Mouse (Mus musculus): Measurements from ENCODE around the gene Olfr536. TPM values are rescaled to one million over a fixed set of nuclear protein-coding genes. Genes with fewer than 3 reads are reported as not detected.
"Not testable (repeated sequence)": the region's sequence is repeated elsewhere in the genome, so short reads cannot be mapped to it uniquely, and the experiment has no call there.

Olfr536 gene
- polyA plus RNA-seq (2015; fragmentation: Nextera tagmentation; extraction: Ambion mirVana), result not detected in 2 replicates

DNA sequence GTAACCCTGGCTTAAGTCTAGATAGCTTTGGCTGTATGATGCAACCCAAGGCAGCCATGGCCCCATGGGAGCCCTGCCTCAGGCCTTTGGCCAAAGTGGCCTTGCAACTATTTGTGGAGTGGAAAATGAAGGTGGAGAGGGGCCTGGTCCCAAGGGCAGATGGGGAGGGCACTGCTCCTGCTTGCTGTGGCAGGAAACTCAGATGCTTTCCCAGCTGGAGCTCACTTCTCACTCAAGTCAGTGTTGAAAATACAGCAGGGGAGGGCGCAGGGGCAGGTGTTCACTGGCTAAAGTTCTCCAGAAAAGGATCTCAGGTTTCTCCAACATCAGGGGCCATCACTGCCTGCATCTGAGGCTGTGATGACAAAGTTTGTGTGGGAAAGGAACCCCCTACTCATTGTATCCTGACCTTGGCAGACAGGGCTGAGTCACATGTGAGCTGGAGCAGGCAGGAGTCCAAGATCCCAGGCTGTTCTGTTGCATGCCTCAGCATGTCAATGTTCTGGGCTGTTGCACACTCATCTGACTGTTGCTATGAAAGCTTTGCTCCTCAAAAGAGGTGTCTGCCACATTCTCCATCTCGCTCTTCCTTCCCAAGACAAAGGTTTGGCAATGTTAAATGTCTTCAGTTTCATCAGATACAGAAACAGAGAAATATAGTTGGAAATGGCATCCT lies at the start of gene Olfr536:
Olfr536 (minus strand) TSS at position 51 of the 676 bp plus-strand sequence.
- not testable (repeated sequence) for H3K9ac ChIP-seq; H3K27me3 ChIP-seq (replicated peaks); H3K4me2 ChIP-seq (replicated peaks); H3K4me1 ChIP-seq (replicated peaks); H3K9me3 ChIP-seq; ATAC-seq; H3K27ac ChIP-seq; H3K36me3 ChIP-seq; H3K4me3 ChIP-seq (replicated peaks)
- WGBS, result 78% methylated on average over 2 of the region's 2 CpGs

DNA sequence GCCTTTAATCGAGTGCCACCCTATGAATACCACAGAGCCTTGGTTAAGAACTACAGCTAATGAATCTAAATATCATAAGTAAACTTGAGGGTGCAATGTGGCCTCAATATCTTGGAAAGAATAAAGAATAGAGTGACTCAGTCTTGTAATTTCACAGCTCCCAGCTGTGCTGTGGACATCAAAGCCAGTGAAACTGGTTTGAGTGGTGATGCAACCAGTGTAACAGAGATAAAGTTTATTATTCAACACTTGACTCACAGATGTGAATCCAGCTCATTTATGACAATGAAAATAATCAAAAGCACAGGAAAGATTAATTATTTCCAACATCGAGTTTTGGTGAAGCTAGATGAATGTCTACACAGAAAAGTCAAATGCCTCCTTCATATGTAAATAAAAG lies 32.5 kb upstream of the Olfr536 start:
- no peaks in the 10 kb centered on the region for H3K27me3 ChIP-seq (replicated peaks)
- no peak overlapping the region for H3K9ac ChIP-seq
- no peak overlapping the region for H3K4me2 ChIP-seq (replicated peaks)
- H3K4me3 ChIP-seq (replicated peaks), result no peak overlapping the region
- no peak for ATAC-seq
- WGBS, result 65% methylated on average over 2 of the region's 2 CpGs
- no peaks in the 10 kb centered on the region for H3K4me1 ChIP-seq (replicated peaks)
- no peaks in the 10 kb centered on the region for H3K9me3 ChIP-seq
- H3K36me3 ChIP-seq, result no peaks in the 10 kb centered on the region
- H3K27ac ChIP-seq, result no peak overlapping the region

DNA sequence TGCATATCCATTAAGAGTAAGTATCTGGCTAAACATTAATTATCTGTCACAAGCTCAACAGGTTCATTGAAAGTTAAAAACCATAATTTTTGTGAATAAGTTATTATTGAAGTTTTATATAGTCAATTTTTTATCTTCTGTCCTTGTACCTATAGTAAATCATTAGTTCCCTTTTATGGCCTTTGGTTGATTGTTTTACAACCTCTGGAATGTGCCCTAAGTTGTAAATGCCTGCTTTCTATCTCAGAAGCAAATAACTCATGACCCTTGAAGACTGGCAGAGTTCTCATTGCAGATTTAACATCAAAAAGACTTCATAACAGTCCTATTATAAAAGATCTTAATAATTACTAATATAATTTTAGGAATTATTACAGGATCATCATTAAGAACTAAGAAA lies 12.5 kb downstream of the Olfr536 start:
- no peaks in the 10 kb centered on the region for H3K9me3 ChIP-seq
- H3K4me3 ChIP-seq (replicated peaks), result no peak overlapping the region
- no peaks in the 10 kb centered on the region for H3K36me3 ChIP-seq
- no peaks in the 10 kb centered on the region for H3K27me3 ChIP-seq (replicated peaks)
- H3K4me1 ChIP-seq (replicated peaks), result no peaks in the 10 kb centered on the region
- H3K4me2 ChIP-seq (replicated peaks), result no peak overlapping the region
- ATAC-seq, result peak; percentile 83
- H3K9ac ChIP-seq, result no peak overlapping the region
- no peak overlapping the region for H3K27ac ChIP-seq

DNA sequence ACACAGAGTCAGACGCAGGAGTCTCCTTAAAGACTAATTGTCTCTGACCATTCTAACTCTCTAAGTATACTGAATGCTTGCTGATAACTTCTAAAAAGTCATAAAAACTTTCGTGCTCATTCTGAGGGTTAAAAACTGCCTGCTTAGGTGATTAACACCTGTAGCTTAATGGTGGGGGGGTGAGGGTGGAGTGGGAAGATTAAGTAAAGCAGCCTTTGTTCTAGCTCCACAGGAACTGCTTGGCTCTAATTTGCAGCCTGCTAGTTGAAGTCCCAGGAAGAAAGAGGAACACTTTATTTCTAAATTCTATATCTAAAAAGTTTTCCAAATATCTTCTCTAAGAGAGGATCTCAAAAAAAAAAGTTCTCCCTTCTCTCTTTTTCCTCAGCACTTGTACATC lies 13.0 kb downstream of the Olfr536 start:
- Histone ChIP-seq H3K9ac (no peak overlapping the region), H3K27me3 (replicated peaks) (no peaks in the 10 kb centered on the region), H3K4me3 (replicated peaks) (no peak overlapping the region), H3K36me3 (no peaks in the 10 kb centered on the region), H3K4me2 (replicated peaks) (no peak overlapping the region), H3K27ac (no peak overlapping the region), H3K4me1 (replicated peaks) (no peaks in the 10 kb centered on the region), H3K9me3 (no peaks in the 10 kb centered on the region)
- ATAC-seq, result peak; percentile 71; the same call in 1 of the 2 replicates
- WGBS, result 15% methylated on average over 2 of the region's 2 CpGs

DNA sequence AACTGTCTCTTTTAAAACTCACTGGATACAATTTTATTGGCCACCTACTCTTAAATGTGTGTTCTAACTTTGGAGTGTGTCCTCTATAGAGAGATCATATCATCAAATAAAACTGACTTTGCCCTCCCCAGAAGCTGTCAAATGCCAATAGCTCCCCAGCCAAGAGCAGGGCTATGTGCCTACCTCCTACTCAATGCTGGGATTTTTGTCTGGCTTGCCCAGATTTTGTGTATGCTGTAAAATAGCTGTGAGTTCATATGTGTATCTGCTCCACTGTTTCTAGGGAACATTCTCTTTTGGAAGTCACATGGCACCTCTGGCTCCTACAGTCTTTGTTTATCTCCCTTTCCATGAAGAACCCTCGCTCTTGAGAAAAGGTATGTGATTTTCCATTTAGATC lies 18.2 kb downstream of the Olfr536 start:
- no peak for ATAC-seq
- no peak overlapping the region for H3K27ac ChIP-seq
- no peaks in the 10 kb centered on the region for H3K9me3 ChIP-seq
- no peaks in the 10 kb centered on the region for H3K4me1 ChIP-seq (replicated peaks)
- H3K4me3 ChIP-seq (replicated peaks), result no peak overlapping the region
- H3K27me3 ChIP-seq (replicated peaks), result no peaks in the 10 kb centered on the region
- no peaks in the 10 kb centered on the region for H3K36me3 ChIP-seq
- H3K9ac ChIP-seq, result no peak overlapping the region
- H3K4me2 ChIP-seq (replicated peaks), result no peak overlapping the region
- WGBS, result 85% methylated on average over 1 of the region's 1 CpGs

DNA sequence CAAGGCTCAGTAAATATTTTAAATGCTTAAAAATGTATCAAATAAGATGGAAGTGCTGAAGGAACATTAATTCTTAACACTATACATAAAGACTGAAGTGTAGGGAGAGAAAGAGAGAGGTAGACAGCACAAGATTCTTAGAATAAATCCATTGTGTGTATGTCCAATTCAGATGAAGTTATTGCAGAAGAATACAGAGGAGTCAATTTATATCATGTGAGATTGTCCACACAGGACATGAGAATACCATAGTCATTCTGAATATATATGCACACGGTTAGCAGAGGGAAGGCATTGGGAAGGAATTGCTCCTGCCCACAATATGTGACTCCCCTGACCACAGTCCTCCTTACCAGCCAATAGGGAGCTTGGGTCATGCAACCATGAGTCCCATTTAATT lies 23.3 kb downstream of the Olfr536 start, which contains the start of gene Olfr535:
Olfr535 (plus strand) TSS at position 301 of the 400 bp plus-strand sequence.
- Histone ChIP-seq H3K9ac (no peak within 1 kb of the TSS), H3K27me3 (replicated peaks) (no peaks in the 10 kb centered on the region), H3K4me2 (replicated peaks) (no peak within 1 kb of the TSS), H3K4me1 (replicated peaks) (no peaks in the 10 kb centered on the region), H3K9me3 (no peaks in the 10 kb centered on the region), H3K36me3 (no peaks in the 10 kb centered on the region), H3K4me3 (replicated peaks) (no peak within 1 kb of the TSS), H3K27ac (no peak within 1 kb of the TSS)
- 89% methylated on average over 1 of the region's 1 CpGs for WGBS
- no peak for ATAC-seq

DNA sequence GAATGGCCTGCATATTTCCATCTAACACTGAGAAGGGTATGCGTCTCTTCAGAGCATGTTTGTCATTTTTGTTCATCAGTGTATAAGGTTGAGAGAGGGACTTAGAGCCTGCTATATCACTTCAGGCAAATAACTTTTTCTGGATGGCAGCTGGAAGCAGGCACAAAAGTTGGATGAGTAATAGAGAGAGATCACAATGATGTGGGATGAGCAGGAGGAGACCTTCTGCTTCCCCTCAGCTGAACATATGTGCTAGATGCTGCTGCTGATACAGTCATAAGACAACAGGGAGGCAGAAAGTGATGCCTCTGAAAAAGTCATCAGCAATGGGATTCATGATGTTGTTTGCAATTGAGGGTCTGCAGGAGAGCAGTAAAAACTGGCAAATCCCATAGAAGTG lies 28.5 kb downstream of the Olfr536 start:
- no peak overlapping the region for H3K4me3 ChIP-seq (replicated peaks)
- no peaks in the 10 kb centered on the region for H3K9me3 ChIP-seq
- no peak for ATAC-seq
- H3K27ac ChIP-seq, result no peak overlapping the region
- no peak overlapping the region for H3K9ac ChIP-seq
- 85% methylated on average over 1 of the region's 1 CpGs for WGBS
- H3K27me3 ChIP-seq (replicated peaks), result no peaks in the 10 kb centered on the region
- no peak overlapping the region for H3K4me2 ChIP-seq (replicated peaks)
- no peaks in the 10 kb centered on the region for H3K36me3 ChIP-seq
- no peaks in the 10 kb centered on the region for H3K4me1 ChIP-seq (replicated peaks)

DNA sequence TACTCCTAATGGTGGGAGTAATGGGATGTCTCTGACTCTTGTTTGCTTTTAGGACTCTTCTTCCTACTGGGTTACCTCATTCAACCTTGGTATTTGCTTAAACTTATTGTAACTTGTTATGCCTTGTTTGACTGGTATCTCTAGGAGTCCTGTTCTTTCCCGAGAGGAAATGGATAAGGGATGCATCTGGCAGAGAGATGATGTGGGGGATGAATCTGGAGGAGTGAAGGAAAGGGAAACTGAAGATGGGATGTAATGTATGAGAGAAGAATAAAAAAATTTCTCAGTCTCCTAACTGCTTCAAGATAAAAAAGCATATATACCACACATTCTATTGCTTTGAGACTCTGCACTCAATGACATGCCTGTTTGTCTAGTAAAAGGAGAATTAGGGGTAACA lies 29.3 kb downstream of the Olfr536 start:
- H3K27me3 ChIP-seq (replicated peaks), result no peaks in the 10 kb centered on the region
- no peak overlapping the region for H3K4me2 ChIP-seq (replicated peaks)
- no peaks in the 10 kb centered on the region for H3K9me3 ChIP-seq
- H3K36me3 ChIP-seq, result no peaks in the 10 kb centered on the region
- no peak for ATAC-seq
- H3K9ac ChIP-seq, result no peak overlapping the region
- no peak overlapping the region for H3K27ac ChIP-seq
- H3K4me1 ChIP-seq (replicated peaks), result no peaks in the 10 kb centered on the region
- 66% methylated on average over 1 of the region's 1 CpGs for WGBS
- H3K4me3 ChIP-seq (replicated peaks), result no peak overlapping the region

DNA sequence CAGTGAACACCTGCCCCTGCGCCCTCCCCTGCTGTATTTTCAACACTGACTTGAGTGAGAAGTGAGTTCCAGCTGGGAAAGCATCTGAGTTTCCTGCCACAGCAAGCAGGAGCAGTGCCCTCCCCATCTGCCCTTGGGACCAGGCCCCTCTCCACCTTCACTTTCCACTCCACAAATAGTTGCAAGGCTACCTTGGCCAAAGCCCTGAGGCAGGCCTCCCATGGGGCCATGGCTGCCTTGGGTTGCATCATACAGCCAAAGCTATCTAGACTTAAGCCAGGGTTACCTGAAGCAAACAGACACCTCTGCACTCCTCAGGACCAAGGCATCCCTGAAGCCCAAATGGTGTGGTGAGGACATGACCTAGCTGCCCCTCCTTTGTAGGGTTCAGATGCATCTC lies 44.1 kb downstream of the Olfr536 start, which contains the start of gene Olfr533:
Olfr533 (plus strand) TSS at position 301 of the 400 bp plus-strand sequence.
- H3K36me3 ChIP-seq; H3K9me3 ChIP-seq; H3K4me2 ChIP-seq (replicated peaks); H3K27ac ChIP-seq; H3K9ac ChIP-seq; ATAC-seq; H3K27me3 ChIP-seq (replicated peaks); H3K4me1 ChIP-seq (replicated peaks); H3K4me3 ChIP-seq (replicated peaks): not testable (repeated sequence)
- 63% methylated on average over 1 of the region's 1 CpGs for WGBS

Other genes with a start within 250 kb of the Olfr536 start
- not detected in 2 replicates for gene Olfr525, start 186.5 kb downstream of the Olfr536 start, polyA plus RNA-seq (2015; fragmentation: Nextera tagmentation; extraction: Ambion mirVana)
- gene Olfr527, start 173.4 kb downstream of the Olfr536 start, polyA plus RNA-seq (2015; fragmentation: Nextera tagmentation; extraction: Ambion mirVana), result not detected in 2 replicates
- gene Olfr60, start 145.7 kb downstream of the Olfr536 start, polyA plus RNA-seq (2015; fragmentation: Nextera tagmentation; extraction: Ambion mirVana), result not detected in 2 replicates
- gene Olfr530, start 131.1 kb downstream of the Olfr536 start, polyA plus RNA-seq (2015; fragmentation: Nextera tagmentation; extraction: Ambion mirVana), result not detected in 2 replicates
- gene Olfr531, start 104.5 kb downstream of the Olfr536 start, polyA plus RNA-seq (2015; fragmentation: Nextera tagmentation; extraction: Ambion mirVana), result not detected in 2 replicates
- not detected in 2 replicates for gene Olfr532, start 85.8 kb downstream of the Olfr536 start, polyA plus RNA-seq (2015; fragmentation: Nextera tagmentation; extraction: Ambion mirVana)
- not detected in 2 replicates for gene Olfr533, start 44.0 kb downstream of the Olfr536 start, polyA plus RNA-seq (2015; fragmentation: Nextera tagmentation; extraction: Ambion mirVana)
- gene Olfr535, start 23.2 kb downstream of the Olfr536 start, polyA plus RNA-seq (2015; fragmentation: Nextera tagmentation; extraction: Ambion mirVana), result not detected in 2 replicates
- gene Olfr538, start 60.5 kb upstream of the Olfr536 start, polyA plus RNA-seq (2015; fragmentation: Nextera tagmentation; extraction: Ambion mirVana), result not detected in 2 replicates
- gene Olfr46, start 93.9 kb upstream of the Olfr536 start, polyA plus RNA-seq (2015; fragmentation: Nextera tagmentation; extraction: Ambion mirVana), result not detected in 2 replicates
- not detected in 2 replicates for gene Olfr61, start 121.6 kb upstream of the Olfr536 start, polyA plus RNA-seq (2015; fragmentation: Nextera tagmentation; extraction: Ambion mirVana)
- gene Olfr53, start 139.1 kb upstream of the Olfr536 start, polyA plus RNA-seq (2015; fragmentation: Nextera tagmentation; extraction: Ambion mirVana), result not detected in 2 replicates
- gene Olfr539, start 152.5 kb upstream of the Olfr536 start, polyA plus RNA-seq (2015; fragmentation: Nextera tagmentation; extraction: Ambion mirVana), result not detected in 2 replicates
- not detected in 2 replicates for gene Olfr45, start 174.6 kb upstream of the Olfr536 start, polyA plus RNA-seq (2015; fragmentation: Nextera tagmentation; extraction: Ambion mirVana)
- not detected in 2 replicates for gene Olfr541, start 189.9 kb upstream of the Olfr536 start, polyA plus RNA-seq (2015; fragmentation: Nextera tagmentation; extraction: Ambion mirVana)

All from intestine, embryonic 15.5 days (tissue).